Mouse (Mus musculus) bone marrow, adult 2 months (tissue): ENCODE results near the gene Zfp131. TPM values are rescaled to one million over a fixed set of nuclear protein-coding genes. Genes with fewer than 3 reads are reported as not detected.

Experiments
- H3K27ac ChIP-seq: fragments of 200-500 bp; 2 replicates; pipeline ENCODE4 v1.5.1; 2012; ENCODE audit warnings: low read depth, mild to moderate bottlenecking, control low read depth, inconsistent platforms, low read length; ENCODE audit not compliant: control insufficient read depth, poor library complexity, insufficient read depth
- H3K4me1 ChIP-seq: fragments of 200-500 bp; 2 replicates; pipeline ENCODE4 v1.6.1; 2011; ENCODE audit warnings: low read length; ENCODE audit not compliant: control insufficient read depth, insufficient read depth
- H3K4me3 ChIP-seq: fragments of 200-500 bp; replicated peaks from 2 replicates; pipeline ENCODE3; 2011; ENCODE audit warnings: mild to moderate bottlenecking, low read depth, low read length, control low read depth; ENCODE audit not compliant: control insufficient read depth
- CTCF ChIP-seq: fragments of 200-500 bp; IDR thresholded peaks from 2 replicates; pipeline ENCODE4 v1.5.1; 2011; ENCODE audit warnings: low read length, control low read depth; ENCODE audit not compliant: control insufficient read depth, insufficient read depth
- POLR2A ChIP-seq: fragments of 200-500 bp; IDR thresholded peaks from 2 replicates; pipeline ENCODE4 v1.6.1; 2011; ENCODE audit warnings: low read depth, mild to moderate bottlenecking, control low read depth, low read length, borderline replicate concordance; ENCODE audit not compliant: control insufficient read depth
- WGBS: fragments of 180-500 bp; shearing (Covaris S2); methylation state at CpG from one replicate; pipeline ENCODE4 v1.1.7; 2018; 5-methylcytosine and 5-hydroxymethylcytosine counted together
- polyA plus RNA-seq: library from polyadenylated mRNA; stranded (reverse); fragments of >200 nt; gene quantifications from 2 replicates; pipeline ENCODE4 v1.2.4, GENCODE M21; 2011; ENCODE audit warnings: low replicate concordance; ENCODE audit not compliant: missing spikeins, insufficient read depth, insufficient read length

Gene Zfp131
- polyA plus RNA-seq, 1 experiment = 13.8 TPM

GRCm38 (mm10) chr13:119742711-119743415 lies 47.8 kb downstream of the Zfp131 start:
- WGBS = 57% methylated on average over 6 of the region's 6 CpGs
- TF ChIP-seq POLR2A (no peak), CTCF (no peak)
- Histone ChIP-seq H3K4me3 (no peak overlapping the region), H3K4me1 (no peaks in the 10 kb centered on the region; the same call in 1 of the 2 replicates), H3K27ac (no peak overlapping the region)

- Histone ChIP-seq H3K4me3 (no peak overlapping the region), H3K4me1 (peaks cover 2% of the 10 kb centered on the region; the same call in 1 of the 2 replicates), H3K27ac (no peak overlapping the region)
- 50% methylated on average over 19 of the region's 19 CpGs for WGBS
- no peak for TF ChIP-seq POLR2A
- no peak for TF ChIP-seq CTCF
Measured at GRCm38 (mm10) chr13:119741390-119742237, 49.1 kb downstream of the Zfp131 start.

- WGBS = 82% methylated on average over 6 of the region's 6 CpGs
- no peaks in the 10 kb centered on the region for H3K4me1 ChIP-seq
- H3K27ac ChIP-seq = no peak overlapping the region
- H3K4me3 ChIP-seq = no peak overlapping the region
- no peak for TF ChIP-seq CTCF
Measured at GRCm38 (mm10) chr13:119731448-119731847, 59.2 kb downstream of the Zfp131 start.

GRCm38 (mm10) chr13:119729406-119729805 lies 61.3 kb downstream of the Zfp131 start:
- TF ChIP-seq POLR2A (no peak), CTCF (no peak)
- Histone ChIP-seq H3K4me3 (no peak overlapping the region), H3K4me1 (no peaks in the 10 kb centered on the region), H3K27ac (no peak overlapping the region)
- WGBS = 82% methylated on average over 7 of the region's 7 CpGs

- no peak for TF ChIP-seq POLR2A
- TF ChIP-seq CTCF = no peak
- 89% methylated on average over 26 of the region's 26 CpGs for WGBS
- no peaks in the 10 kb centered on the region for H3K4me1 ChIP-seq
- no peak overlapping the region for H3K4me3 ChIP-seq
- no peak overlapping the region for H3K27ac ChIP-seq
Measured at GRCm38 (mm10) chr13:119727608-119728387, 62.9 kb downstream of the Zfp131 start.

DNA sequence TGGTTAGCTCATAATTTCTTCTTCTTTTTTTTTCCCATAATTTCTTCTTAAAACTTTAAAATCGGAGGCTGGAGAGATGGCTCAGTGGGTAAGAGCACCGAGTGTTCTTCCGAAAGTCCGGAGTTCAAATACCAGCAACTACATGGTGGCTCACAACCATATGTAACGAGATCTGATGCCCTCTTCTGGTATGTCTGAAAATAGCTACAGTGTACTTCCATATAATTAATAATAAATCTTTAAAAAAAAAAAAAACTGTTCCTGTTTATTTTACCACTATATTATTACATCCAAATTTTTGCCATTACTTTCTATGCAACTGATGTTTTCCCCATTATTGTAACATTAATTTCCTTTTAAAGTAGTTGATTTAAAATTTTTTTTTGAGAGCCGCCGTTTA lies 66.1 kb downstream of the Zfp131 start:
- no peaks in the 10 kb centered on the region for H3K4me1 ChIP-seq

DNA sequence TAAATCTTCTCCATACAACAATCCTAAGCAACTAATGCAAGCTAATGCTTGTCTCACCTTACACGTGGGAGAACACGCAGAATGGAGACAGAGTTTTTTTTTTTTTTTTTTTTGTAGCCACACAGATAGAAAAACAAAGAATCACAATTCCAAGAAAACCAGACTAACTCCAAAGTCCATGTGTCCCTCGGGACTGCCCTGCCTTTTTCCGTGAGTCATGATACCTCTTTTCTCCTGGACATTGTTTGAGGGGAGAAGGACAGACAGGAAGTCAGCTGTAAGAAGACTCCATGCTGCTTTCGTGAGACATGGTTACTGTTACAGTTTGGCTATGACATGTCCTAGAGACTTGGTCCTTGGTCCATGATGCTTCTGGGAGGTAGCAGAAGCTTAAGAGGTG lies 67.3 kb downstream of the Zfp131 start:
- Histone ChIP-seq H3K4me1 (no peaks in the 10 kb centered on the region), H3K4me3 (no peak overlapping the region), H3K27ac (no peak overlapping the region)
- 77% methylated on average over 5 of the region's 5 CpGs for WGBS
- no peak for TF ChIP-seq POLR2A
- TF ChIP-seq CTCF = no peak

More for the DNA sequence above, 66.1 kb downstream of the Zfp131 start:
- Histone ChIP-seq H3K27ac (no peak overlapping the region), H3K4me3 (no peak overlapping the region)
- TF ChIP-seq CTCF (no peak), POLR2A (no peak)
- 66% methylated on average over 7 of the region's 7 CpGs for whole genome bisulfite sequencing

DNA sequence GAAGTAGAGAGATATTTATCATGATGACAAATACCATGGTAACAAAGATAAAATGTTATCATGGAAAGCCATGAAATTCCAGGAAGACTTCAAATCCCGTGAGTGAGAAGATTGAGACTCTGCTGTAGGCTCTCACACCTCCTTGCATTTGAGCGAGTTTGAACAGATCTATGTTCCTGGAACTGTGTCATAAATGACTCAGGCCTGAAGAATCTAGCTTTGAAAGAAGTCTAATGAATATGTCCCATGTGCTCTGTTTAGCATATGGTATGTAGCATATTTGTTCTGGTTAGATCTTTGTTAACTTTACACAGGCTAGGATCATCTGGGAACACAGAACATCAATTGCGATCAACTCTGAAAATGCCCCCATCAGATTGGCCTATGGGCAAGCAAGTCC lies 68.2 kb downstream of the Zfp131 start:
- WGBS = 81% methylated on average over 3 of the region's 3 CpGs
- no peak overlapping the region for H3K27ac ChIP-seq
- H3K4me1 ChIP-seq = no peaks in the 10 kb centered on the region

More for the DNA sequence above, 68.2 kb downstream of the Zfp131 start:
- TF ChIP-seq CTCF = no peak
- no peak for TF ChIP-seq POLR2A
- H3K4me3 ChIP-seq = no peak overlapping the region
